Mouse (Mus musculus): ENCODE measurements at regions not wholly inside any gene's neighbourhood (a gene's known extent, or its start where the extent isn't known, plus 50 kb on each side); places are given as distances from the start of the nearest gene placed in this dataset.

- Histone ChIP-seq H3K4me1 (no peaks in the 10 kb centered on the region), H3K27ac (no peak overlapping the region), H3K27me3 (ENCODE audit: low read depth, poor library complexity, severe bottlenecking) (no peaks in the 10 kb centered on the region), H3K9me3 (replicated peaks) (no peaks in the 10 kb centered on the region), H3K4me3 (no peak overlapping the region), H3K36me3 (no peaks in the 10 kb centered on the region)
- DNase-seq (ENCODE audit: low spot score): no peak
- WGBS: 94% methylated on average over 3 of the region's 3 CpGs
Observed at GRCm38 (mm10) chr15:56604266-56604665, 873.2 kb downstream of the Slc22a22 start.

GRCm38 (mm10) chr15:56592656-56593055 lies 884.8 kb downstream of the Slc22a22 start:
- Histone ChIP-seq H3K36me3 (no peaks in the 10 kb centered on the region), H3K27ac (no peak overlapping the region), H3K27me3 (ENCODE audit: low read depth, poor library complexity, severe bottlenecking) (no peaks in the 10 kb centered on the region), H3K9me3 (replicated peaks) (no peaks in the 10 kb centered on the region), H3K4me1 (no peaks in the 10 kb centered on the region), H3K4me3 (no peak overlapping the region)
- WGBS: 90% methylated on average over 4 of the region's 4 CpGs
- DNase-seq (ENCODE audit: low spot score): no peak

GRCm38 (mm10) chr15:56580745-56581515 lies 896.5 kb downstream of the Slc22a22 start:
- Histone ChIP-seq H3K4me3 (no peak overlapping the region), H3K27me3 (ENCODE audit: low read depth, poor library complexity, severe bottlenecking) (no peaks in the 10 kb centered on the region)
- no peak for DNase-seq (ENCODE audit: low spot score)

GRCm38 (mm10) chr15:56563192-56563591 lies 914.2 kb downstream of the Slc22a22 start:
- Histone ChIP-seq H3K4me3 (no peak overlapping the region), H3K4me1 (no peaks in the 10 kb centered on the region), H3K36me3 (no peaks in the 10 kb centered on the region), H3K27me3 (ENCODE audit: low read depth, poor library complexity, severe bottlenecking) (no peaks in the 10 kb centered on the region), H3K9me3 (replicated peaks) (no peaks in the 10 kb centered on the region), H3K27ac (no peak overlapping the region)
- DNase-seq (ENCODE audit: low spot score): no peak
- WGBS: 63% methylated on average over 2 of the region's 2 CpGs

More at GRCm38 (mm10) chr15:56580745-56581515, 896.5 kb downstream of the Slc22a22 start:
- Histone ChIP-seq H3K36me3 (no peaks in the 10 kb centered on the region), H3K27ac (no peak overlapping the region), H3K9me3 (replicated peaks) (no peaks in the 10 kb centered on the region), H3K4me1 (no peaks in the 10 kb centered on the region)
- 73% methylated on average over 3 of the region's 3 CpGs for WGBS

- H3K4me3 ChIP-seq: no peak overlapping the region
- H3K4me1 ChIP-seq: no peaks in the 10 kb centered on the region
- H3K9me3 ChIP-seq (replicated peaks): no peaks in the 10 kb centered on the region
- H3K27ac ChIP-seq: no peak overlapping the region
- no peak for DNase-seq (ENCODE audit: low spot score)
- 86% methylated on average over 1 of the region's 1 CpGs for WGBS
- H3K36me3 ChIP-seq: no peaks in the 10 kb centered on the region
- H3K27me3 ChIP-seq (ENCODE audit: low read depth, poor library complexity, severe bottlenecking): no peaks in the 10 kb centered on the region
Observed at GRCm38 (mm10) chr15:56562785-56563184, 914.6 kb downstream of the Slc22a22 start.

GRCm38 (mm10) chr15:56562143-56562542 lies 915.3 kb downstream of the Slc22a22 start:
- DNase-seq (ENCODE audit: low spot score): no peak

GRCm38 (mm10) chr15:56554386-56554785 lies 923.0 kb downstream of the Slc22a22 start:
- DNase-seq (ENCODE audit: low spot score): no peak
- Histone ChIP-seq H3K36me3 (no peaks in the 10 kb centered on the region), H3K4me1 (no peaks in the 10 kb centered on the region), H3K27me3 (ENCODE audit: low read depth, poor library complexity, severe bottlenecking) (no peaks in the 10 kb centered on the region), H3K27ac (no peak overlapping the region), H3K4me3 (no peak overlapping the region), H3K9me3 (replicated peaks) (no peaks in the 10 kb centered on the region)
- WGBS: 70% methylated on average over 3 of the region's 3 CpGs

More at GRCm38 (mm10) chr15:56562143-56562542, 915.3 kb downstream of the Slc22a22 start:
- no peak overlapping the region for H3K27ac ChIP-seq
- H3K27me3 ChIP-seq (ENCODE audit: low read depth, poor library complexity, severe bottlenecking): no peaks in the 10 kb centered on the region
- H3K4me3 ChIP-seq: no peak overlapping the region
- H3K36me3 ChIP-seq: no peaks in the 10 kb centered on the region
- H3K4me1 ChIP-seq: no peaks in the 10 kb centered on the region
- 92% methylated on average over 2 of the region's 2 CpGs for WGBS
- no peaks in the 10 kb centered on the region for H3K9me3 ChIP-seq (replicated peaks)

- Histone ChIP-seq H3K27me3 (ENCODE audit: low read depth, poor library complexity, severe bottlenecking) (no peaks in the 10 kb centered on the region), H3K9me3 (replicated peaks) (no peaks in the 10 kb centered on the region), H3K27ac (no peak overlapping the region), H3K4me1 (no peaks in the 10 kb centered on the region), H3K36me3 (no peaks in the 10 kb centered on the region), H3K4me3 (no peak overlapping the region)
- no peak for DNase-seq (ENCODE audit: low spot score)
- 83% methylated on average over 1 of the region's 1 CpGs for WGBS
Observed at GRCm38 (mm10) chr15:56553851-56554250, 923.6 kb downstream of the Slc22a22 start.

GRCm38 (mm10) chr15:56531529-56531928 lies 945.9 kb downstream of the Slc22a22 start:
- H3K27me3 ChIP-seq (ENCODE audit: low read depth, poor library complexity, severe bottlenecking): no peaks in the 10 kb centered on the region
- WGBS: 32% methylated on average over 2 of the region's 2 CpGs
- no peaks in the 10 kb centered on the region for H3K36me3 ChIP-seq
- H3K4me3 ChIP-seq: no peak overlapping the region
- no peak overlapping the region for H3K27ac ChIP-seq
- H3K9me3 ChIP-seq (replicated peaks): no peaks in the 10 kb centered on the region
- H3K4me1 ChIP-seq: no peaks in the 10 kb centered on the region
- no peak for DNase-seq (ENCODE audit: low spot score)

- 92% methylated on average over 1 of the region's 1 CpGs for WGBS
- peaks cover 5% of the 10 kb centered on the region; the same call in 1 of the 2 replicates for H3K4me1 ChIP-seq
Observed at GRCm38 (mm10) chr15:56518379-56518778, 959.0 kb downstream of the Slc22a22 start.

GRCm38 (mm10) chr15:56516095-56516494 lies 961.3 kb downstream of the Slc22a22 start:
- Histone ChIP-seq H3K27me3 (ENCODE audit: low read depth, poor library complexity, severe bottlenecking) (no peaks in the 10 kb centered on the region), H3K4me1 (peaks cover 5% of the 10 kb centered on the region; the same call in 1 of the 2 replicates), H3K9me3 (replicated peaks) (no peaks in the 10 kb centered on the region), H3K27ac (no peak overlapping the region), H3K4me3 (no peak overlapping the region), H3K36me3 (no peaks in the 10 kb centered on the region)
- DNase-seq (ENCODE audit: low spot score): no peak
- 79% methylated on average over 2 of the region's 2 CpGs for WGBS

More at GRCm38 (mm10) chr15:56518379-56518778, 959.0 kb downstream of the Slc22a22 start:
- DNase-seq (ENCODE audit: low spot score): no peak
- Histone ChIP-seq H3K27ac (no peak overlapping the region), H3K27me3 (ENCODE audit: low read depth, poor library complexity, severe bottlenecking) (no peaks in the 10 kb centered on the region), H3K9me3 (replicated peaks) (no peaks in the 10 kb centered on the region), H3K36me3 (no peaks in the 10 kb centered on the region), H3K4me3 (no peak overlapping the region)

- Histone ChIP-seq H3K27me3 (ENCODE audit: low read depth, poor library complexity, severe bottlenecking) (no peaks in the 10 kb centered on the region), H3K36me3 (no peaks in the 10 kb centered on the region), H3K9me3 (replicated peaks) (no peaks in the 10 kb centered on the region), H3K27ac (no peak overlapping the region), H3K4me3 (no peak overlapping the region), H3K4me1 (no peaks in the 10 kb centered on the region)
- DNase-seq (ENCODE audit: low spot score): no peak
- 86% methylated on average over 3 of the region's 3 CpGs for WGBS
Observed at GRCm38 (mm10) chr15:56498774-56499173, 978.7 kb downstream of the Slc22a22 start.

- no peaks in the 10 kb centered on the region for H3K27me3 ChIP-seq (ENCODE audit: low read depth, poor library complexity, severe bottlenecking)
- no peaks in the 10 kb centered on the region for H3K9me3 ChIP-seq (replicated peaks)
- WGBS: 84% methylated on average over 4 of the region's 4 CpGs
- H3K4me3 ChIP-seq: no peak overlapping the region
- H3K36me3 ChIP-seq: no peaks in the 10 kb centered on the region
- H3K4me1 ChIP-seq: no peaks in the 10 kb centered on the region
- H3K27ac ChIP-seq: no peak overlapping the region
- DNase-seq (ENCODE audit: low spot score): no peak
Observed at GRCm38 (mm10) chr15:56497757-56498156, 979.7 kb downstream of the Slc22a22 start.

All from limb, embryonic 10.5 days (tissue).